Mouse (Mus musculus) hindlimb bud, embryonic 11.5 days (tissue): ENCODE measurements around the gene Galnt15.

Experiments
- DNase-seq: peaks from one replicate; pipeline ENCODE4 v3.0.0-alpha.2; 2012; ENCODE audit warnings: low read depth, low spot score; ENCODE audit errors: extremely low spot score

Galnt15 gene

GRCm38 (mm10) chr14:32028681-32029091 is at the start of gene Galnt15:
Gene Galnt15 (plus strand): TSS chr14:32028989.
- no peak for DNase-seq

GRCm38 (mm10) chr14:31994021-31994420 is 34.8 kb upstream of the Galnt15 start:
- no peak for DNase-seq

- DNase-seq: no peak
Observed at GRCm38 (mm10) chr14:32000941-32001340, 27.8 kb upstream of the Galnt15 start.

- no peak for DNase-seq
Observed at GRCm38 (mm10) chr14:32002502-32003338, 26.1 kb upstream of the Galnt15 start.

GRCm38 (mm10) chr14:32003904-32004596 is 24.7 kb upstream of the Galnt15 start:
- DNase-seq: no peak

- no peak for DNase-seq
Observed at GRCm38 (mm10) chr14:32005673-32006261, 23.0 kb upstream of the Galnt15 start.

- no peak for DNase-seq
Observed at GRCm38 (mm10) chr14:32007654-32008335, 21.0 kb upstream of the Galnt15 start.

GRCm38 (mm10) chr14:32009715-32010114 is 19.1 kb upstream of the Galnt15 start:
- no peak for DNase-seq

- DNase-seq: no peak
Observed at GRCm38 (mm10) chr14:32011547-32012304, 17.1 kb upstream of the Galnt15 start.

- DNase-seq: no peak
Observed at GRCm38 (mm10) chr14:32015131-32015770, 13.5 kb upstream of the Galnt15 start.

- DNase-seq: no peak
Observed at GRCm38 (mm10) chr14:32016466-32016865, 12.3 kb upstream of the Galnt15 start.

- DNase-seq: peak; percentile 24
Observed at GRCm38 (mm10) chr14:32016921-32017320, 11.9 kb upstream of the Galnt15 start.

GRCm38 (mm10) chr14:32017448-32017847 is 11.3 kb upstream of the Galnt15 start:
- DNase-seq: no peak

GRCm38 (mm10) chr14:32019091-32019490 is 9.7 kb upstream of the Galnt15 start:
- DNase-seq: no peak

- no peak for DNase-seq
Observed at GRCm38 (mm10) chr14:32021967-32022366, 6.8 kb upstream of the Galnt15 start.

GRCm38 (mm10) chr14:32022450-32022849 is 6.3 kb upstream of the Galnt15 start:
- DNase-seq: no peak

GRCm38 (mm10) chr14:32023891-32024290 is 4.9 kb upstream of the Galnt15 start:
- DNase-seq: no peak

GRCm38 (mm10) chr14:32027218-32027617 is 1.6 kb upstream of the Galnt15 start:
- no peak for DNase-seq

GRCm38 (mm10) chr14:32029411-32029992 is 713 bp downstream of the Galnt15 start:
- no peak for DNase-seq

- no peak for DNase-seq
Observed at GRCm38 (mm10) chr14:32030073-32030472, 1.3 kb downstream of the Galnt15 start.
